Mouse (Mus musculus) liver, postnatal 0 days (tissue): ENCODE measurements around the gene Tm7sf3.

Experiments
- CTCF ChIP-seq: sonication (generic); IDR thresholded peaks from 2 replicates; pipeline ENCODE4 v1.5.1; 2016; ENCODE audit warnings: antibody characterized with exemption, low read depth
- EP300 ChIP-seq: IDR thresholded peaks from 2 replicates; pipeline ENCODE4 v1.6.1; 2016; ENCODE audit warnings: antibody characterized with exemption, low read depth, mild to moderate bottlenecking

- TF ChIP-seq CTCF (no peak), EP300 (no peak)
Observed at GRCm38 (mm10) chr6:146572073-146572472, 70.6 kb downstream of the Tm7sf3 start.
